Mouse (Mus musculus): ENCODE data around the gene Olfr1238. TPM values are rescaled to one million over a fixed set of nuclear protein-coding genes. Genes with fewer than 3 reads are reported as not detected.

Gene Olfr1238
- not detected for total RNA-seq (2021)
- polyA plus RNA-seq (2012; rRNA removed), result not detected in 2 replicates
- long read RNA-seq, result 0 reads

GRCm38 (mm10) chr2:89409576-89409975 lies at the start of gene Olfr1238:
Gene Olfr1238, minus strand, starts transcription at chr2:89409676.
- DNase-seq, result no peak

DNA sequence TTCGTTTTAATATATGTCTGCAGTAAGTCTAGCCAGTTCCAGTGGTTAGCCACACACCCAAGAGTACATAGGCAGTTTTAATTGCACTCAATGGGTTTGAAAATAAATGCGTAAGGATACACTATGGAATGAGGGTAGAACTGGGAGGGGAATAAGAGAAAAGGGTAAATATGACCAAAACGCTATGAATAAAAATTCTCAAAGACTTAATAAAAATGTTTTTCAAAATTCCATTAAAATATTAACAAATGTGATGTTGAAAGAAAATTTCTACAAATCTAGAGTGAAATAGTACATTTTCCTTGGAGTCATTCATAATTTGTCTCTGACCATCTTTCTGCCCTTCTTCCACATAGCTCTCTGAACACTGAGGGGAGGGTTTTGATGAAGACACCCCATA lies 33.4 kb upstream of the Olfr1238 start, which contains the start of gene Olfr1240:
Olfr1240 (minus strand) TSS at position 101 of the 400 bp plus-strand sequence.
- no peak for DNase-seq

DNA sequence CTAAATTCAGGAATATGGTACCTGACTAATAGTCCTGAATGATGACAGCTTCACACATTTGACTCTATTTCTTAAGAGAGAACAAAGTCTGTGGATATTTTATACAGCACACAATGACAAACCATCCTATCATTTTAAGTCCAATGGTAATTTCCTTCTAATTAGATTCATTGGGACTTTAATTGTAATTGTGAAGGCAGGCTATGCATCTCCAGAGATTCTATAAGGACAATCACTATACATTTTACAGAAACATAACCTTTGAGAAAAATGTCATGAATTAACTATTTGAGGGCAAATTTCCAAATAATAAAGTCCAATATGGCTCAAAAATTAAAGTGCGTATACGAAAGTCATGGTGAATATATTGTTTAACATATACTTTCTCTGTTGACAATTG lies 10.8 kb upstream of the Olfr1238 start, which contains the start of gene Olfr1239:
Olfr1239 (minus strand) TSS at position 101 of the 400 bp plus-strand sequence.
- DNase-seq, result no peak

- no peak for DNase-seq
Observed at GRCm38 (mm10) chr2:89414557-89414956, 5.1 kb upstream of the Olfr1238 start.

DNA sequence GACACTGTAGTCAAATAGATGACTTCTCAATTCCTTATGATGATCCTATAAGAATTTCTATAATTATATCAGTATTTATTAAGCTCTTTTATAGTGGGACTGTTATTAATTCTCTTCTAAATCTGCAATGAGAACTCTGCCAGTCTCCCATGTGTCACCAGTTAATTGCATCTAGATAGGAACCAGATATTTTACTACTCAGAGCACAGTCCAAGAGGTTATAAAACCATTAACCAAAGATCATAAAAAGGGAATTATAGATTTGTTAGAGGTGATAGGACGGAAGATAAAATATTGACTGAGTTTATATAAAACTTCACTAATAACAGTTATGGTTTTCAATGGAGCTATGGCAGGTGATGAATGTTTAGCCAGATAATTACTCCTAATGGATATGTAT lies 8.6 kb downstream of the Olfr1238 start:
- no peak for DNase-seq

- DNase-seq, result no peak
Observed at GRCm38 (mm10) chr2:89364765-89365164, 44.7 kb downstream of the Olfr1238 start, which contains the start of gene Olfr1234. Gene Olfr1234, minus strand, starts transcription at chr2:89364865.

Other genes with a start within 250 kb of the Olfr1238 start
- not detected for gene Olfr1224-ps1, start 245.6 kb downstream of the Olfr1238 start, total RNA-seq (2021)
- not detected in 2 replicates for gene Olfr1224-ps1, start 245.6 kb downstream of the Olfr1238 start, polyA plus RNA-seq (2012; rRNA removed)
- not detected for gene Olfr1225, start 235.0 kb downstream of the Olfr1238 start, total RNA-seq (2021)
- not detected in 2 replicates for gene Olfr1225, start 235.0 kb downstream of the Olfr1238 start, polyA plus RNA-seq (2012; rRNA removed)
- gene Olfr1226, start 209.6 kb downstream of the Olfr1238 start, total RNA-seq (2021), result not detected
- not detected in 2 replicates for gene Olfr1226, start 209.6 kb downstream of the Olfr1238 start, polyA plus RNA-seq (2012; rRNA removed)
- gene Olfr1228, start 155.6 kb downstream of the Olfr1238 start, total RNA-seq (2021), result not detected
- gene Olfr1228, start 155.6 kb downstream of the Olfr1238 start, polyA plus RNA-seq (2012; rRNA removed), result not detected in 2 replicates
- not detected for gene Olfr1229, start 121.7 kb downstream of the Olfr1238 start, total RNA-seq (2021)
- gene Olfr1229, start 121.7 kb downstream of the Olfr1238 start, polyA plus RNA-seq (2012; rRNA removed), result not detected in 2 replicates
- not detected for gene Olfr1230, start 112.4 kb downstream of the Olfr1238 start, total RNA-seq (2021)
- gene Olfr1230, start 112.4 kb downstream of the Olfr1238 start, polyA plus RNA-seq (2012; rRNA removed), result not detected in 2 replicates
- not detected for gene Olfr1231, start 102.6 kb downstream of the Olfr1238 start, total RNA-seq (2021)
- not detected in 2 replicates for gene Olfr1231, start 102.6 kb downstream of the Olfr1238 start, polyA plus RNA-seq (2012; rRNA removed)
- not detected for gene Olfr1232, start 80.0 kb downstream of the Olfr1238 start, total RNA-seq (2021)
- not detected in 2 replicates for gene Olfr1232, start 80.0 kb downstream of the Olfr1238 start, polyA plus RNA-seq (2012; rRNA removed)
- not detected for gene Olfr1233, start 67.3 kb downstream of the Olfr1238 start, total RNA-seq (2021)
- gene Olfr1233, start 67.3 kb downstream of the Olfr1238 start, polyA plus RNA-seq (2012; rRNA removed), result not detected in 2 replicates
- not detected for gene Olfr1234, start 44.8 kb downstream of the Olfr1238 start, total RNA-seq (2021)
- not detected in 2 replicates for gene Olfr1234, start 44.8 kb downstream of the Olfr1238 start, polyA plus RNA-seq (2012; rRNA removed)
- not detected for gene Olfr1239, start 10.7 kb upstream of the Olfr1238 start, total RNA-seq (2021)
- gene Olfr1239, start 10.7 kb upstream of the Olfr1238 start, polyA plus RNA-seq (2012; rRNA removed), result not detected in 2 replicates
- gene Olfr1240, start 33.3 kb upstream of the Olfr1238 start, total RNA-seq (2021), result not detected
- not detected in 2 replicates for gene Olfr1240, start 33.3 kb upstream of the Olfr1238 start, polyA plus RNA-seq (2012; rRNA removed)
- gene Olfr1241, start 77.5 kb upstream of the Olfr1238 start, total RNA-seq (2021), result not detected
- not detected in 2 replicates for gene Olfr1241, start 77.5 kb upstream of the Olfr1238 start, polyA plus RNA-seq (2012; rRNA removed)
- not detected for gene Olfr1242, start 88.7 kb upstream of the Olfr1238 start, total RNA-seq (2021)
- gene Olfr1242, start 88.7 kb upstream of the Olfr1238 start, polyA plus RNA-seq (2012; rRNA removed), result not detected in 2 replicates
- gene Olfr1243, start 121.8 kb upstream of the Olfr1238 start, total RNA-seq (2021), result not detected
- not detected in 2 replicates for gene Olfr1243, start 121.8 kb upstream of the Olfr1238 start, polyA plus RNA-seq (2012; rRNA removed)
- not detected for gene Olfr1245, start 168.8 kb upstream of the Olfr1238 start, total RNA-seq (2021)
- gene Olfr1245, start 168.8 kb upstream of the Olfr1238 start, polyA plus RNA-seq (2012; rRNA removed), result not detected in 2 replicates
- not detected for gene Olfr1246, start 183.5 kb upstream of the Olfr1238 start, total RNA-seq (2021)
- gene Olfr1246, start 183.5 kb upstream of the Olfr1238 start, polyA plus RNA-seq (2012; rRNA removed), result not detected in 2 replicates
- not detected for gene Olfr1247, start 204.5 kb upstream of the Olfr1238 start, total RNA-seq (2021)
- not detected in 2 replicates for gene Olfr1247, start 204.5 kb upstream of the Olfr1238 start, polyA plus RNA-seq (2012; rRNA removed)
- not detected for gene Olfr1248, start 208.6 kb upstream of the Olfr1238 start, total RNA-seq (2021)
- gene Olfr1248, start 208.6 kb upstream of the Olfr1238 start, polyA plus RNA-seq (2012; rRNA removed), result not detected in 2 replicates
- gene Olfr1249, start 225.3 kb upstream of the Olfr1238 start, total RNA-seq (2021), result not detected
- gene Olfr1249, start 225.3 kb upstream of the Olfr1238 start, polyA plus RNA-seq (2012; rRNA removed), result not detected in 2 replicates

Measured in adrenal gland, adult 2 months (tissue).